Mouse (Mus musculus) spleen, adult 2 months (tissue): ENCODE data around the gene Ccdc69.

Experiments used
- CTCF ChIP-seq: fragments of 200-500 bp; IDR thresholded peaks from 2 replicates; pipeline ENCODE4 v1.5.1; 2011; ENCODE audit warnings: mild to moderate bottlenecking, inconsistent platforms; ENCODE audit not compliant: insufficient read depth, insufficient read length, insufficient replicate concordance; ENCODE audit errors: extremely low read depth
- POLR2A ChIP-seq: fragments of 200-500 bp; IDR thresholded peaks from 2 replicates; pipeline ENCODE4 v1.6.1; 2011; ENCODE audit warnings: low read depth, low read length, inconsistent platforms

DNA sequence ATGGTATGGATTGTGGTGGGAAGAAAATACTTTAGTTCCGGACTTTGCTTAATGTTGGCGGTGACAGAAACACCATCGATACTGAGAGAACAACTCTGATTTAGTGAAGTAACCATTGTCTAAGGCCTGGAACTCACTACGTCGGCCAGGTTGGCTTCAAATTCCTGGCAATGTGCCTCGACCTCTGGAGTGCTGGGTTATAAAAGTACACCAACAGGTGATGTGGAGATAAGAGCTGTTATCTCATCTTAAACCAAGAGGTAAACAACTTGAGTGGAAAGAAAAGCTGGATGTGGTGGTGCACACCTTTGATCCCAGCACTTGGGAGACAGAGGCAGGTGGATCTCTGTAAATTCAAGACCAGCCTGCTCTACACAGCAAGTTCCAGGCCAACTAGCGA, 15.2 kb upstream of the Ccdc69 start:
- TF ChIP-seq CTCF (no peak), POLR2A (no peak)
